Mouse (Mus musculus) Muller cell, postnatal 12 days (primary cell): ENCODE data around the gene Cd5l.
"Not testable (repeated sequence)": the region's sequence is repeated elsewhere in the genome, so short reads cannot be mapped to it uniquely, and the experiment has no call there.

Experiments used
- DNase-seq: peaks from one replicate; pipeline ENCODE4 v3.0.0-alpha.2; 2015; ENCODE audit errors: inconsistent ontology term

The Cd5l gene

DNA sequence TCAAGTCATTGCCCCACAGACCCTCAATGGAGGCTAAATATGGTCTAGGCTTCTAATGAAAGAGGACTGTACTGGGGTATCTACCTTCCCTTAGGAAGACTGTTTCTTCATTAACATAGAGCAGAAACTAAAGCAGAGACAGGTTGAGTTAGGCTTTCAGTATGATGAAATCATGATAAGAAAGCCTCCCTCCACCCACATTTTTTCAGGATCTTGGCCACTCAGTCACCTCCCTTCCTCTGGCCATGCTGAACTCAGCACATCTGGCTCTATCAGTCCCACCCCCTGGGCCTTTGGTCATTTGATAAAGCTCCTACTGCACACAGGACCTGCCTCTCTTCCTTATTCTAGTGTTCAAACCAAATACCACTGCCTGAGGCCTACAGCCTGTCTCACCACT, at the start of gene Cd5l:
Gene Cd5l, plus strand, starts transcription at position 301 of the 400 bp plus-strand sequence.
- no peak for DNase-seq

DNA sequence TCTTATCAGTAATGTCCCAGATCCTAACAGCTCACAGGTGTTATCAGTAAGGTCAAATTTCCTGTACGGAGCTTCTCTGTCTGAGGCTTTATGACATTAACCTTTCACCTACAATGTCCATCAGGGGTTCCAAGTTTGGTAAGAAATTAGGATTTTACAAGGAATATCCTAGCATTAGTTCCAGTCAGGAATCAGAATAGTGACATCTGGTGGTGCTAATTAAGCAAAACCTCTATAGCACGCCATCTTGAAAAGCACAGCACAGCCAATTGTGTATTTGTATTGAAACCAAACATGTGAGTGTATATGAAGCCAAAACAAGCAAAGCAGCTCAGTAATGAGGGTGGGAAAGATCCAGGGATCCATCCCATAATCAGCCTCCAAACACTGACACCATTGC, 47.8 kb upstream of the Cd5l start:
- DNase-seq = no peak

DNA sequence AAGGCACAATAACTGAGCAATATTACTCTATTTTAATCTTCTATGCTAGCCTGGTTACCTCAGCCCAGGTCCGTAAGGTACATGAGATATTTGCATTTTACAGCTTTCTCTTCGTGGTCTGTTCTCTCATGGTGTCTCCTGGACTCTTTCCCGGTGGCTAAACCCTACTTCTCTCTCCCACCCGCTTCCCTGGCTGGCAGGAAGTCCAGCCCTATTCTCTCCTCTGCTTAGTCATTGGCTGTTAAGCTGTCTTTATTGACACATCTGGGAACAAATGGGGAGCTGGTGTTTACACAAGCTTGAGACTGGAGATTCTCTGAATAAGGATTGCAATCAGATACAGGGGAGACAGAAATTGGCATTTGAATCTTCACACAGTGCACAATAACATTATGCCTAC, 35.1 kb upstream of the Cd5l start:
- no peak for DNase-seq

DNA sequence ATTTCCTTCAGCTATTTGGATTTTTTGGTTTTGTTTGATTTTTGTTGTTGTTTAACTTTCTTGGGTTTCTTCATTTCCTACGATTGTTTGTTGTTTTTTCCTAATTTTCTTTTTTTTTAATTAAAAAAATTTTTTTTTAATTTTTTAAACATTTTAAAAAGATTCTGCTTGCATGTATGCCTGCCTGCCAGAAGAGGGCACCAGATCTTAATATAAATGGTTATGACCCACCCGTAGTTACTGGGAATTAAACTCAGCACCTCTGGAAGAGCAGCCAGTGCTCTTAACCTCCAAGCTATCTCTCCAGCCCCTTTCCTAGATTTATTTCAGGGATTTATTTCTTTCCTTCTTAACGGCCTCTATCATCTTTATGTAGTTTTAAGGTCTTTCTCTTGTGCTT, 33.9 kb upstream of the Cd5l start:
- DNase-seq = no peak

DNA sequence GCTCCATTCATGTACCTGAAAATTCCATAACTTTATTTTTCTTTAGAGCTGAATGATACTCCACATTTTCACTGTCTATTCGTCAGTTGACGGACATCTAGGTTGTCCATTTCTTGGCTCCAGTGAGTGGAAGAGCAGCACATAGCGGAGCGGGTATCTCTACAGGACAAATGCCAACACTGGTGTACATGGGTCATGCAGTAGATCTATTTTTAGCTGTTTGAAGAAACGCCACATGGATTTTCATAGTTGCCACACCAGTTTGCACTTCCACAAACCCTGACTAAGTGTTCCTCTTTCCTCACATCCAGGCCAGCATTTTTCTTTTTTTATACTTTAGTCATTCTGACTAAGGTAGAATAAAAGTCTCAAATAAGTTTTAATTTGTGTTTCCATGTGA, 19.8 kb upstream of the Cd5l start:
- DNase-seq = no peak

DNA sequence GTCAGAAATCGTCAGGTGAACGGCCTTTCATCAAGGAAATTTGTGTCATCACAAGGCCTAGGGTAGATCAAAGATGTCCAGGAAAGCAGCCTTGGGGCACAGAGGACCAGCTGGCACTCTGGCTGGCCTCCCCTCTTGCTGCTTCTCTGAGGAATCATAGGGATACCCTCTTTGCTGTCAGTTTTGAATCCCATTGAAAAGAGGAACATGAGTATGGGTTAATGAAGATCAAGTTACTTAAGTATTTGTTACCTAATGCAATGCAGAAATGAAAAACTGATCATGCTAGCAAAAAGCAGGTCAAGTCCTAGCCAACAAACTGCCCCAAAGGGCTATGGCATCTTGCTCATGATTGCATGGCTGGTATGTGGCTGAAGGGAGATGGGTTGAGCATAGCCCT, 6.7 kb upstream of the Cd5l start:
- not testable (repeated sequence) for DNase-seq

DNA sequence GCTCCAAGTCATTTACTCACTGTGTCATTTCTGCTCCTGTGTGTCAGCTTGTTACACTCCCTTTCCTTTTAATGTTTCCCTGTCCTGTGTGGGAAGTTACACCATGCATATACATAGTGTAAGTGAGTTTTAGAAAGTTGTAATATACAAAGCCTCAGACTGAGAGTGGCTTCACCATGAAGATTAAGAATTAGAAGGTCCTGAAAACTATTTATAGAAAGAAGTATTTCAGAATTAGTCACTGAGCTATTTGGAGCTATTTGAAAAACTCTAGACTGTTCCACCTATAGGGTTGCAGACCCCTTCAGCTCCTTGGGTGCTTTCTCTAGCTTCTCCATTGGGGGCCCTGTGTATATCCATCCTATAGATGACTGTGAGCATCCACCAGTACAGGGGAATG, 1.5 kb downstream of the Cd5l start:
- DNase-seq = no peak

DNA sequence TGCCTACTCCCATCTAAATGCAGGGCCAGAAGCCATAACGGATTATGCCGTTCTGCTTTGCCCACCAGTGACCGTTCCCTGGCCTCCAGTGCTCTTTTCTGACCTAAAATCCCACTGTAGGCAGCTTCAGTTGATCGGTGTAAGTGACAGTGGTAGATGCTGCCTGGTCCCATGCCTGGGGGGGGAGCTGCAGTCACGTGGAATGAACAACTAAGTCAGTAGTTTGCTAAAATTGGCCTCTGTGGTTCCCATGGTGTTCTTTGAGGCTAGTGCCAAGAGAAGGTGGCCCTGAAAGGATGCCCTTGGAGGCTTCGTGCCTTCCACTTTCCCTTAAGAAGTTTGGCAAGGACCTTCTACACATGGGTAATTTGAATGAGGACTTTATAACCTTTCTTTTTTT, 2.8 kb downstream of the Cd5l start:
- DNase-seq = no peak

DNA sequence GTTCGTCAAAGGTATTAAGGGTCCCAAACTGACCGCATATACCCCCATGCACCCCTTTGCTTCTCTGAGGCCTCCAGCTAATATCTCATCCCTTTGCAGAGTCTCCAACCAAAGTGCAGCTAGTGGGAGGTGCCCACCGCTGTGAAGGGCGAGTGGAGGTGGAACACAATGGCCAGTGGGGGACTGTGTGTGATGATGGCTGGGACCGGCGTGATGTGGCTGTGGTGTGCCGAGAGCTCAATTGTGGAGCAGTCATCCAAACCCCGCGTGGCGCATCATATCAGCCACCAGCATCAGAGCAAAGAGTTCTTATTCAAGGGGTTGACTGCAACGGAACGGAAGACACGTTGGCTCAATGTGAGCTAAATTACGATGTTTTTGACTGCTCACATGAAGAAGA, 8.0 kb downstream of the Cd5l start:
- no peak for DNase-seq

DNA sequence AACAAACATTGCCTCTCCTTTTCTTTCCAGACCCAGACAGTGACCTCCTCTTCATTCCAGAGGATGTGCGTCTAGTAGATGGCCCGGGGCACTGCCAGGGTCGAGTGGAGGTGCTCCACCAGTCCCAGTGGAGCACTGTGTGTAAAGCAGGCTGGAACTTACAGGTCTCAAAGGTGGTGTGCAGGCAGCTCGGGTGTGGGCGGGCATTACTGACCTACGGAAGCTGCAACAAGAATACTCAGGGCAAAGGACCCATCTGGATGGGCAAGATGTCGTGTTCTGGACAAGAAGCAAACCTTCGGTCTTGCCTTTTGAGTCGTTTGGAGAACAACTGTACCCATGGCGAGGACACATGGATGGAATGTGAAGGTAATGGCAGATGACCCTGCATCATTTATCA, 9.8 kb downstream of the Cd5l start:
- no peak for DNase-seq

DNA sequence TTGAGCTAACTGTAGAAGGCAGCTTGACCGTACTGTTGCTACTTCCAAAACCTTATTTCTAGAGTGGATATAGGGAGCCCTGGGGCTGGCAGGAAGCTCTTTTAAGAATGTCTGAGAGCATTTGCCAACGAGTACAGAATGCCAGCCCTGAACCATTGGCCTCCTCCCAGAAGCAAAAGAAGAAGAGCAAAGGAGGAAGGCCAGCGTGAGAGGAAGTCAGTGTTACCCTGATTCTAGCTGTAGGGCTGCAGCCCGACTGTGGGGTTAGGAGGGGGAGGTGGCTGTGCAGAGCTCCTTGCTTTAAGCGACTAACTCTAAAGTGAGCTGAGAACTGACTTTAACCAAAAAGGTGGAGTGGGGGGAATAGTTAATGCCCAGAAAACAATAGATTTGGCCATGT, 11.5 kb downstream of the Cd5l start:
- DNase-seq = no peak

DNA sequence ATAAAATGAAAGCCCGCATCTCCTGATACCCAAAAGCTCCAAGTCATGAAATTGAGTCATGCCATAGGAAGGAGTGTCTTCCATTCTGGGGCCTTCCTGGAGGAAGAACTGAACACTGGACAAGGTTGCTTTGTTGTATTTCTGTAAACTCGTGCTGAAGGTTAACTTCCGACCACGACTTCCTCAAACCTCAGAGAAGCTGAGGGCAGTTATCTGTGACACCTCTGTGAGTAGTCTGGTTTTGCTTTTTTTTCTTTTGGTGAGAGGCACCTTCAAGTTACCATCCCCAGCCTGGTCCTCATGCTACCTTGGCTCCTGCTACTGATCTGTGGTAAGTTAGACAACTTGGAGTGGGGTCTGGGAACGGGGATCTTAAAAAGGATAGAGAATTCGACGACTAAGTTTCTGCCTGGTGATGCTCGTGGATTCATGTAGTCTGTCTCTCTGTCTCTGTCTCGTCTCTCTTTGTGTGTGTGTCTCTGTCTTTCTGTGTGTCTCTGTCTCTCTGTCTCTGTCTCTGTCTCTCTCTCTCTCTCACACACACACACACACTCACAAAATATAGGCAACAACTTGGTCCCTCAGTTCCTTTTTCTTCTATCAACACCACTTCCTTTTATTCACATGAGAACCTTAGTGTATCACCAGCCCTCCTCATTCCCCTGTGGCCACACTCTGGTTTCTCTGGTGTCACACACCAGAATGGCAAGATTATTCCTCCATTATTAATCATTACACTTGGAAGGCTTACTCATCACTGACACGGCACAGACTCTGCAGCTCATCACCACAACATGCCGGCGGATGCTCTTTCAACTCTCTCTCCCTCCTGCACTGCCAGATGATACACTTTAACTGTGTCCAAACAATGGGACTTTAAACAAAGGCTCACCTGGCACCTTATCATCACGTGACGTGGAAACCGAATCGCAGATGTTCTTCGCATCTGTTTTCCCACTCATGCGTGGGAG, 18.8 kb downstream of the Cd5l start, which contains the start of gene Fcrl1:
Gene Fcrl1, plus strand, starts transcription at position 193 of the 971 bp plus-strand sequence.
- DNase-seq = peak; percentile 16

DNA sequence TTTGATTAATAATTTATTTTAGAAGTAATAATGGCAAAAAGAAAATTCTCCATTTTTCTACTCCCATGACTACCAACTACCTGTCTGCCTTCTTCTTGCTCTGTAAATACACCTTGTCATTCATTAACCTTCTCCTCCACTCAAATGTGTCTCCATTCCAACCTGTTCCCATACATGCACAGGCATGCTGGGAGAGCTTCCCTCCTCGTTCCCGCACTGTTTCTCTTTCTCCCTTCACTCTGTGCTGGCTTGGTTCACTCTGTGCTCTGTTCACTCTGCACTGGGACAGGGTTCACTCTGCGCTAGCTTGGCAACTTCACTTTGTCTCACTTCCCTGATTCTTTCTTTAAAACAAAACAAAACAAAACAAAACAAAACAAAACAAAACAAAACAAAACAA, 19.5 kb downstream of the Cd5l start:
- DNase-seq = no peak

DNA sequence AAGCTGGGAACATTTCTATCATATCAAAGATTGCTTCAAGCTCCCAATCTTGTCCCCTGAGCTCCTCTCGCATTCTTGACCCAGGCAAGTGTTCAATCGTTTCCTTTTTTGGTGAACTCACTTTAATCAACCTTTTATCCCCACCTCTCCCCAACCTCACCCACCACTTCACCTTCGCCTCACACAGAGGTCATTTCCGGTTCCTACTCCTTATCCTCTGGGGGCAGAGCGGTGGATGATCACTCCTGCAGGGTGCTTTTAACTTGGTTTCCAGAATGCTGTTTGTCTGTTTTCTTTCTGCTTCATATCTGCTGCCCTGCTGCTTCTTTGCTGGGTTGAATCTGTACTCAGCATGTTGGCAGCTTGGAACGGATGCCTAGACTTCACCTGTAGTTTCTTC, 20.0 kb downstream of the Cd5l start:
- no peak for DNase-seq

DNA sequence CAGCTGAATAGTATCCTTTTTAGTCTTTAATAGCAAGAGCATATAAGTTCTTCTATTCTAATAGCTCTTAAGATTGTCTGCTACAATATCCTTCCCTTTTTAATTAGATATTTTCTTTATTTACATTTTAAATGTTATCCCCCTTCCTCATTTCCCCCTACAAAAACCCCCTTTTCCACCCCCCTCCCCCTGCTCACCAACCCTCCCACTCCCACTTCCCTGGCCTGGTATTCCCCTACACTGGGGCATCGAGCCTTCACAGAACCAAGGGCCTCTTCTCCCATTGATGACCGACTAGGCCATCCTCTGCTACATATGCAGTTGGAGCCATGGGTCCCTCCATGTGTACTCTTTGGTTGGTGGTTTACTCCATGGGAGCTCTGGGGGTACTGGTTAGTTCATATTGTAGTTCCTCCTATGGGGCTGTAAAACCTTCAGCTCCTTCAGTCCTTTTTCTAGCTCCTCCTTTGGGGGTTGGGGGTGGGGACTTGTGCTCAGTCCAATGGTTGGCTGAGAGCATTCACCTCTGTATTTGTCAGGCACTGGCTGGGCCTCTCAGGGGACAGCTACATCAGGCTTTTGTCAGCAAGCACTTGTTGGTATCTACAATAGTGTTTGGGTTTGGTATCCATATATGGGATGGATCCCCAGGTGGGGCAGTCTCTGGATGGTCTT, 22.1 kb downstream of the Cd5l start:
- not testable (repeated sequence) for DNase-seq

DNA sequence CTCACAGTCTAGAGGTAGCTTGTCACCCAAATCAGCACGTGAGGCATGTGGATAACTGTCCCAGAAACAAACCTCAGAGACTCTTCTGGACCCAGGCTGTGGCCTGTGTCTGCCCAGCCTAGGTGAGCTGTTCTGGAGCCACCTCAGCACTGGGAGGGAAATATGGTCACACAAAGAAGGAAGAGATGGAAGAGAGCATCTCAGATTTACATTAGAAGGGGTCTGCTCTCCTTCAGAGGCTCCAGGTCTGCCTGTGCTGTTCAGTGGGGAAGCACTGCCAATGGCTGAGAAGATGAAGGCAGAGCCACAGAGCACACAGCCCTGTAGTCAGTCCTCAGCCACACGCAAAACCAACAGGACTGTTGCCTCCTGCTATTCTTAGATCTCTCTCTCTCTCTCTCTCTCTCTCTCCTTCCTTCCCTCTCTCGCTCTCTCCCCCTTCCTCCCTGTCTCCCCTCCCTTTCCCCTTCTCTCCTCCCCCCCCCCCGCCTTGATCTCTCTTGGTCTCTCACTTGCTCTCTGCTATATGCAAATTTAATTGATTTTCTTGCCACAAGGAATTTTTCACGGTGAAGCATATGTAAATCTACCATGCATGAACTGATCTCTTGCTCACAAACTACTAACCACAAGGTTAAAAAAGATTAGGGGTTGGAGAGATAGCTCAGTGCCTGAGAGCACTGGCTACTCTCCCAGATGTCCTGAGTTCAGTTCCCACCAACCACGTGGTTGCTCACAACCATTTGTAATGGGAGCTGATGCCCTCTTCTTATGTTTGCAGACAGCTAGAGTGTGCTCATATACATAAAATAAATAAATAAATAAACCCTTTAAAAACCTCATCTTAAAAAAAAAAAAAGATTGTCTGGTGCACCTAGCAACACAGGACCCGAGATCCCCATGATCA, 24.4 kb downstream of the Cd5l start:
- no peak for DNase-seq

DNA sequence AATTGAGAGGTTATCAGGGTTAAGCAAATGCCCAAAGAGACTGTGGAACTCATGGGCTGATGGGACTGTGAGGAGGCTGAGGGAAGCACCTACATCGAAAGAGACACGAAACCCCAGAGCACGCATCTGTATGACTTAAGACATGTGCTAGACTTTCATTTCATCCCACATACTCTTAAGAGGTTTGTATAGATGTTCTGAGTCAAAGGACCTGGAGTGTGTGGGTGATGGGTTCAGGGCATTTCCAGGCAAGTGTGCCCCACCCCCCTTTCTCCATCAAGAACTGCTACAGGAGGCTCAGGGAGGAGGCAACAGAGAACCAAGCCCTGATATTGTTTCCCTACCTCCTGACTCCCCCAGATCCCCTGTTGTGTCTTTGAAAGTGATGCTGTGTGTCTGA, 25.6 kb downstream of the Cd5l start:
- no peak for DNase-seq

DNA sequence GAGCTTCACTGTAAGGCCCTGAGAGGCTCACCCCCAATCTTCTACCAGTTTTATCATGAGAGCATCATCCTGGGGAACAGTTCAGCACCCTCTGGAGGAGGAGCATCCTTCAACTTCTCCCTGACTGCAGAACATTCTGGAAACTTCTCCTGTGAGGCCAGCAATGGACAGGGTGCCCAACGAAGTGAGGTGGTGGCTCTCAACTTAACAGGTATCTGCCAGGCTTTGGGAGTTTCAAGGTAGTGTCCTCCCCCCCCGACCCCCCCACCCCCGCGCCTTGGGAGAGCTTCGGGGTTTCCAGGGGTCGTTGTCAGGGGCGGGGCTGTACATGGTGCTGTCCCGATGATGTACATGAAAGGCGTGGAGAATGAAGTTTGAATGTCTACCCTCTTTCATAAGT, 27.4 kb downstream of the Cd5l start:
- no peak for DNase-seq

DNA sequence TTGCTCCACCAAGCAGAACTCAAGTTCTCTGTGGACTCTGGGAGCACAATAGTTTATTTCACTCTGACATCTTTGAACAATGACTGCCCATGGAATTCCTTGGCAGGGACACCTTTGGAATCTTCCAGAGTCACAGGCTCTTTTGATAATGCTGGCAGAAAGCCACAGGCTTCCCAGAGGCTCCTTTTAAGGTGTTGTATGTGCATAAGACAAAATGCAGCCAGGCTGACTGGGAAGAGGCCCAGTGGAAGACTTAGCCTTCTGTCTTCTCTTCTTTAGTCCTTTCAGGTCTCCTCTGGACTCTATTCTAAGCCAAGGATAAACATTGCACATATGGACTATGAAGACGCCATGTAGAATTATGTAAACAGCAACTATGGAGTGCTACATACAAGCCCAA, 33.3 kb downstream of the Cd5l start:
- DNase-seq = peak; percentile 81

DNA sequence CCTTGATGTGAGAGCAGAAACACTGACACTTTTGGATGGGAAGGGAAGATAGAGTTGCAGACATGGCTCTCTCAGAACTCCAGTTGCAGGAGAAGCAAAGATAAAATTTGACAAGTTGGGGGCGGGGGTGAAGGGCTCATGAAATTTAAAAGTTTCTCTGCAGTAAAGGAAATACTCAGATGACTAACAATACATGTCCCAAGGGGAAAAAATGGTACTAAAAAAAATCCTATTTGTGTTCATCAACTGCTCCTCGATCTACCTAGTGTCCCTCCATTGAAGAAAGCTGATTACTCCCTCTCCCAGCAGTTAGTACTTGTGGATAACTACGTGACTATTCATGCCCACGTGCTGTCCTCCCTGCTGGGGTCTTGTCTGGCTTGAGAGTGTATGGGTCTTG, 41.1 kb downstream of the Cd5l start:
- no peak for DNase-seq

DNA sequence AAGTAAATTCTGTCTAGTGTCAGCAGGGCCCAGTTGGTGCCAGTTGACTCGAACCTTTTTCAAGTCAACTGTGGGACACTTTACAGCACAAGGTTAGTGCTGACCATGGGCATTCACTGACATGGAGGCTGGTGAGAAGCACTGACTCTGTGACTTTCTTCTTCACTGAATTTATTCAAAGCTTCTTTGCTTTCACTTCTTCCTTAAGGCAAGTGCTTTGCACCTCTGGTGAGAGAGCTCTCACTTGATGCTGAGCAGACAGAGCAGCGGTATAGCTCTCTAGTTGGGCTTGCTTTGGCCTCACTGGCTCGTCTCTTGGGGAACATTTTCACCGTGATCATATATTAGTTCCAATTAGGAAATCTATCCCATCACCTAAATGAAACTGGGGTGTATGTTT, 42.2 kb downstream of the Cd5l start:
- no peak for DNase-seq

DNA sequence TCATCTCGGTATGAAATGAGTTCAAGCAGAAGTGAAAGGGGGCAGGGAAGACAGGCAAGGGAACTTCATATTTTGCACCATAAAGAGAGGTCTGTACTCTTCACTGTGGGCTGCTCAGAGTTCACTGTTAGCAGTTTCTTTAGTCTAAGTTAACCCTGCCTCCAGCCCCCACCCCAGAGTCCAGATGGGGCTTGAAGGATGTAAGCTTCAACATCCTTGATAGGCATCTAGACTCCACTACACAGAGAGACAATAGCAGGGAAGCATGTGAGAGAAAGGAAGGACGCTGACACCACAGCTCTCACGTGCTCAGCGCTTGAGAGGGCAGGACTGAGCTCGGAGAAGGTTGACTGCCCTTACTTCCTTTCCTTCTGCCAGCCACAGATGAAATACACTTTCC, 43.6 kb downstream of the Cd5l start:
- DNase-seq = no peak
